Mouse (Mus musculus) MN1 (cell line): Measurements from ENCODE around the gene Cacnb1.

Experiments
- DNase-seq: peaks from one replicate; pipeline ENCODE4 v3.0.0-alpha.2; 2016; ENCODE audit warnings: low spot score

The Cacnb1 gene

GRCm38 (mm10) chr11:98040975-98041374, 18.1 kb upstream of the Cacnb1 start:
- DNase-seq = no peak

DNA sequence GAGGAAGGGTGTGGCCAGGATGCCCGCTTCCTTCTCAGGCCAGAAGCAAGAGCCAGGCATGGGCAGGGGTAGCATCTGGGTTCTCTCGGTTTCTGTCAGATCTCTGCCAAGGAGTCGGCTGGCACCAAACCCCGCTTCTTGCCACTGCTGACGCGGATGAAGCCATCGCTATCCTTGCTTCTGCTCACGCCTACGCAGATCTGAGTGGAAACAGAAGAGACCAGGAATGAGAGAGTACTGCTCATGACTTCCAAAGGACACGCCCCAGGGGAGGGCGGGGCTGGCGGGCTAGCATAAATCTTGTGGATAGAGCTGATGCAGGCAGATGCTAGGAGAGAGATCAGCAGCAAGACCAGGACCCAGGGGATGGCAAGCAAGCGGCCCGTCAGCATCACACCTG, 15.0 kb upstream of the Cacnb1 start:
- DNase-seq = peak; percentile 94

- peak; percentile 76 for DNase-seq
Measured at GRCm38 (mm10) chr11:98035977-98036377, 13.1 kb upstream of the Cacnb1 start.

DNA sequence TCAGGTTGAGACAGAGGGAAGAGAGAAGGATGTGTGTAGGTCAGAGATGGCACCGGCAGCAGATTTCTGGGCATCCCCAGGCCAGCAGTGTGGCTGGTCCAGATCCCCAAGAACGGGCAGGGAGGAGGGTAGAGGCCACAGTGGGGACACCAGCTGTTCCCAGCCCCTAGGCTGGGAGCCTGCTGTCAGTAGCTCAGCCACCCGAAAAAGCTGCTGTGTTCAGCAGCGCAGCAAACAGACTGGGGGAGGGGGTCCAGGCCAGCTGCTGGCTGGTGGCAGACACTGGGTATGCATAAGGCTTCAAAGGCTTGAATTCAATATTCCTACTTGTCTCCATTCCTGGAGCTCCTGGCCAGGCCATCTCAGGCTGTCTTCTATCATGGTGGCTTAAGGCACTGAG, 12.0 kb upstream of the Cacnb1 start:
- no peak for DNase-seq

GRCm38 (mm10) chr11:98034061-98034460, 11.2 kb upstream of the Cacnb1 start:
- DNase-seq = peak; percentile 35

DNA sequence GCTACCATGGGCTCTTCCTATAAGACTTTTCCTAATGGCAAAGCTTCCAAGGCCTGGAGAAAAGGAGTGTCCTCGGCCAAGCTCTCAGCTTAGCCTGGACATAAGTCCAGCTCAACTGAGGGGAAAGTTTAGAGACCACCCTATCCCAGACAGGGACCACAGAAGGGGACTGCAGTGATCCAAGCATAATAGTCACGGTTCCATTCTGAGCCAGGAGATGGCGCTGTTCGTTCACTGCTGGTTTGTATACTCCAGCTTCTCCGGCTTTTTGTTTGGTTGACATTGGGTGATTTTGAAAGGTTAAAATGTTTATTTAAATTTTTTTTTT, 8.6 kb upstream of the Cacnb1 start:
- peak; percentile 80 for DNase-seq

- peak; percentile 29 for DNase-seq
Measured at GRCm38 (mm10) chr11:98030701-98031442, 8.0 kb upstream of the Cacnb1 start.

- no peak for DNase-seq
Measured at GRCm38 (mm10) chr11:98027785-98028184, 5.0 kb upstream of the Cacnb1 start.

DNA sequence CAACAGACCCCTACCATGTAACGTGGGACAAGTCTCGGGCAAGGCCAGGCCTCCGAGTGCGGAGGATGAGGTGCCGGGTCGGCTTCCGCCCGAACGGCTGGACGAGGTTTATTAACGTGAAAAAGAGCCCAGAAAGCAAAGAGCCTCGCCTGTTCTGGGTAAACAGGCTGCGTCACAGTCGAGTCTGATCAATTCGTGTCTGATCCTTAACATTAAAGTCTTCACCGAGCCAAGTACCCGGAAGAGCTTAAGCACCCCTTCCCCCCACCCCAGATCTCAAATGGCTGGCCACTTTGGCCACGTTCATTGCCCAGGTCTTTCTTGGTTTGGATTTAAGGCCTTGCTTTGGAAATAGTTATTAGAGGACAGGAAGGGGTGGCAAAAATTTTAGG, 4.5 kb upstream of the Cacnb1 start:
- DNase-seq = peak; percentile 38

DNA sequence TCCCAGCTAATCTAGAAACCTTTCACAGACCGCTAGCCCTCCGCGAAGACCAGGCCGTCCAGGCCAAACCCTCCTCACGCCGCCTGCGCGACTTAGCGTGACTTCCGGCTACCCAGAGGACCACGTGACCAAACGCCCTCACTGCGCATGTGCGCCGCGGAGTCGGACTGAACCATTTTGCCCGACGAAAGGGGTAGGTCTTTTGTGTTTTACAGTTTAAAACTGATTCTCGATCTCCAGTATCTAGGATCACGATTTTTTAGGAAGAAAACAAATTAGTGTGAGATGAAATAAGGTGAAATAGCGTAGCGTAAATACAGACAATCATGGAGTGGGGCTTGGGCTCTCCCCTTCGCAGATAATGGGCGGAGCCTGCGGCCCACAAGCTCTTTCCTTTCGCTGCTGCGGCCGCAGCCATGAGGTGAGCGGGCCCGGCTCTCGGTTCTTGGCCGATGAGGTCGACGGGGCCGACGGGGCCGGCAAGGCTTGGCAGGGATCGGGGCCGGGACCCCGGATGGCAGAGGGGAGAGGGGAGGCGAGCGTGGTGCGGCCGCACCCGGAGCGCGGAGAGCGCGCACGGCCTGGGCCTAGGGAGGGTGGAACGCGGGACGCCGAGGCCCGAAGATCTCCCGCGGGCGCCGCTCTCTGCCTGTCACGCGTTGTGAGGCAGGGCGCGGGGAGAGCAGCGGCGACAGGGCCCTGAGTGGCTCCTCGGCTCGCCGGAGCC, 3.9 kb upstream of the Cacnb1 start, which contains the start of gene Rpl19:
TSS of gene Rpl19 (plus strand) at position 141 of the 727 bp plus-strand sequence.
- peak; percentile 94 for DNase-seq

GRCm38 (mm10) chr11:98026248-98026569, 3.4 kb upstream of the Cacnb1 start:
- DNase-seq = no peak

- DNase-seq = no peak
Measured at GRCm38 (mm10) chr11:98024516-98024915, 1.7 kb upstream of the Cacnb1 start.

GRCm38 (mm10) chr11:98022253-98022554, 630 bp downstream of the Cacnb1 start:
- no peak for DNase-seq

DNA sequence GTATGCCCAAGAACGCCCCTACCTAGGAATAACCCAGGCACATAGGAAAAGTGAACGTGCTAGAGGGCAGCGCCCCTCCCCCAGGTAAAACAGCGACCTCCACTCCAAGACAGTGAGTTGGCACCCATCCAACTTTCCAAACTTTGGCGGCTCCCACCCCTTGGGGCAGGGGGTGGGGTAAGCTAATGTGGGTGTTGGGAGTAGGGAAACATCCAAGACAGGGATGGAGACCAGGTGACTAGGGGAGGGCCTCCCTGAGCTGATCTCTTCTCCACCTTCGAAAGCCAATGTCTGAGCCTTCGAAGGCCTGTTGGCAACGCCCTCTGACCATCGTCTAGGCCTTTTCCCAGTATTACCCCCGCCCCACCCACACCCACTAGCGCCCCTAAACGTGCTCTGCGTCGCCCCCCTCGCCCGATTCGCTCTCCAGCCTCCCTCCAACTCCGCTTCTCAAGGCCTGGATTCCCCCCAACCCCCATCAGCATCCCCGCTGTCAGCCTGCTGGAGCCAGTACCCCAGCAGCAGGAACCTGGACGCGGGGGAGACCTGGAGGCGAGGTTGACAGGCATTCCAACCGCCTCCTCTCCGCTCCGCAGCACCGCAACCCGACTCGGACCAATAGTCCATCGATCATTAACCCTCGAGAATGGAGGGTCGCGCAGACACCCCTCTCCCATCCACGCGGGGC, 1.1 kb downstream of the Cacnb1 start:
- peak; percentile 37 for DNase-seq

GRCm38 (mm10) chr11:98021118-98021517, 1.7 kb downstream of the Cacnb1 start:
- DNase-seq = no peak

GRCm38 (mm10) chr11:98020710-98021109, 2.1 kb downstream of the Cacnb1 start:
- DNase-seq = peak; percentile 39

GRCm38 (mm10) chr11:98019883-98020610, 2.8 kb downstream of the Cacnb1 start:
- no peak for DNase-seq

GRCm38 (mm10) chr11:98018858-98019641, 3.8 kb downstream of the Cacnb1 start:
- DNase-seq = peak; percentile 73

GRCm38 (mm10) chr11:98018222-98018621, 4.6 kb downstream of the Cacnb1 start:
- no peak for DNase-seq

GRCm38 (mm10) chr11:98016824-98017223, 6.0 kb downstream of the Cacnb1 start:
- no peak for DNase-seq

- no peak for DNase-seq
Measured at GRCm38 (mm10) chr11:98016177-98016576, 6.7 kb downstream of the Cacnb1 start.

- no peak for DNase-seq
Measured at GRCm38 (mm10) chr11:98012831-98013230, 10.0 kb downstream of the Cacnb1 start.
